Mouse (Mus musculus): ENCODE measurements around the gene Nek3.

DNA sequence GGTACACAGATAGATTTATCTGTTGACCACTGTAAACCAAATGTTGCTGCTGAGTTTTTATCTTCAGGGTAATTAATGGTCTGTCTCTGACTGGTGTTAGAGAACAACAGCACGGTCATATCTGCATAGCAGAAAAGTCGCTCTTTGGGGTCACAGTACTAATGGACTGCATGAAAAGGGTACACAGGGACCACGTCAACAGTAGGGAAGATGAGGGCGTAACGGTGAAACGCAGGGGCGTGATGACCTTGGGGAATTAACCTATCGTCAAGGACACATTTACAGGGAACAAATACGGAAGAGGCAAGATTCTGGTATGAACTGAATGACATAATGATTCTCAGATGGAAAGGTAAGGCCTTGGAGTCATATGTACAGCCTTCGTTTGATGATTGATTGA lies 1.8 kb downstream of the Nek3 start:
- no peak for TF ChIP-seq POLR2A (IDR thresholded peaks at IDR 0.05; ENCODE audit: extremely low read depth, insufficient read depth, low read length)
- TF ChIP-seq CTCF (IDR thresholded peaks at IDR 0.05; ENCODE audit: extremely low read depth, insufficient read depth, low read length) = no peak
